Mouse (Mus musculus) adrenal gland, adult 18-20 months (tissue): Measurements from ENCODE around the gene Rab6a. TPM values are rescaled to one million over a fixed set of nuclear protein-coding genes. Genes with fewer than 3 reads are reported as not detected.
"Not testable (repeated sequence)": the region's sequence is repeated elsewhere in the genome, so short reads cannot be mapped to it uniquely, and the experiment has no call there.

Source experiments
- DNase-seq, 2 experiments: peaks; one replicate each; pipeline ENCODE4 v3.0.0; 2021 to 2022; ENCODE audit warnings: low spot score in 2 of 2
- long read RNA-seq, 2 experiments: library from polyadenylated mRNA; stranded (forward); transcript quantifications; one replicate each; pipeline ENCODE4 v2.0.0; 2021
- total RNA-seq, 2 experiments: library from RNA; stranded (reverse); gene quantifications; 1 replicate in 1 of 2; 2 replicates in 1 of 2; pipeline ENCODE4 v1.2.3; 2021

Rab6a gene
- total RNA-seq: 10 to 100 TPM; 81.1 to 81.4 TPM
- long read RNA-seq, experiment 1, transcript Rab6a-201 (8 exons, 3,214 nt): major isoform, 36 of 56 reads
- long read RNA-seq, experiment 1, transcript Rab6a-202 (8 exons, 3,110 nt): minor isoform, 18 of 56 reads
- long read RNA-seq, experiment 1, partial matches to known transcripts: 0 of 56 reads
- long read RNA-seq, experiment 1, other reads (novel, unspliced or antisense): 2 of 56 reads
- long read RNA-seq, experiment 2, transcript Rab6a-202 (8 exons, 3,110 nt): minor isoform, 34 of 113 reads
- long read RNA-seq, experiment 2, transcript Rab6a-201 (8 exons, 3,214 nt): major isoform, 55 of 113 reads
- long read RNA-seq, experiment 2, partial matches to known transcripts: 18 of 113 reads
- long read RNA-seq, experiment 2, other reads (novel, unspliced or antisense): 4 of 113 reads

- peak; percentile 93 to 94 for DNase-seq
Observed at GRCm38 (mm10) chr7:100607214-100608129, at the start of gene Rab6a. TSS of gene Rab6a (plus strand) at chr7:100607410.

- DNase-seq: no peak
Observed at GRCm38 (mm10) chr7:100559331-100559730, 47.9 kb upstream of the Rab6a start.

GRCm38 (mm10) chr7:100561861-100562587 is 45.2 kb upstream of the Rab6a start:
- no peak for DNase-seq

- not testable (repeated sequence) for DNase-seq
Observed at GRCm38 (mm10) chr7:100567238-100567637, 40.0 kb upstream of the Rab6a start.

GRCm38 (mm10) chr7:100569907-100570306 is 37.3 kb upstream of the Rab6a start:
- DNase-seq: no peak

- no peak for DNase-seq
Observed at GRCm38 (mm10) chr7:100570930-100571715, 36.1 kb upstream of the Rab6a start.

GRCm38 (mm10) chr7:100572061-100572460 is 35.1 kb upstream of the Rab6a start:
- DNase-seq: no peak

DNA sequence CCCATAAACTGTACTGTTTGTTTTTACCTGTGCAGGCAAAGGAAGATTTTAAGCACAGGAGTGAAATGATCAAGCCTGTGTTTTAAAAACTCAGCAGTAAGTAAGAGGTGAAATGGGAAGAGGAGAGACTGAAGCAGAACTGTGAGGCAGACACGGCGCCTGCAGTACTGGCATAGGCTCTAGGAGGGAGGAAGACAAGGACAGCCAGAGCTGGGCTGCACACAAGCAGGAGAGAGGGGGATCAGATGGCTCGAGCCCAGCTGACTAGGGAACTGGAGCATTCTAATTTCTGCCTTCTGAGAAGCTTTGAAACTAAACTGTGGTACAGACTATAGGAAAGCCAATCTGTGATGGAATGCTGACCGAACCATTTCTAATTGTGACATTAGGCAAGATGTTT is 34.5 kb upstream of the Rab6a start:
- no peak for DNase-seq

DNA sequence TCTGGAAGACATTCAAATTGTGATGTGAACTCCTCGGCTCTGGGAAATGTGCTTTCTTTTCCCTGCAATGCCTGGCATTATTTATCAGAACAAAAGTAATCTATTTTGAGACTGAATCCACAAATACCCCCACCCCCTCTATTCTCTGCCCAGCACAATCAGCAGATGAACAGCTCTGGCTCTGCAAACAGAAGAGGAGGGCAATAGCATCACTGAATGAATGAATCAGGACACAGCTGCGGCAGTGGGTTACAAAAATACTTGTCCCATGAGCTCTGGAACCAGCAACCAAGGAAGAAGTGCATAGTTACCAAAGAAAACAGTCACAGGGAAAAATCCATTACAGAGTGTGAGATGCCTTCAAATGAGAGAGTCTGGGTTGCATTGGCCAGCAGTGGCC is 28.4 kb upstream of the Rab6a start:
- no peak for DNase-seq

GRCm38 (mm10) chr7:100582235-100582634 is 25.0 kb upstream of the Rab6a start:
- no peak for DNase-seq

DNA sequence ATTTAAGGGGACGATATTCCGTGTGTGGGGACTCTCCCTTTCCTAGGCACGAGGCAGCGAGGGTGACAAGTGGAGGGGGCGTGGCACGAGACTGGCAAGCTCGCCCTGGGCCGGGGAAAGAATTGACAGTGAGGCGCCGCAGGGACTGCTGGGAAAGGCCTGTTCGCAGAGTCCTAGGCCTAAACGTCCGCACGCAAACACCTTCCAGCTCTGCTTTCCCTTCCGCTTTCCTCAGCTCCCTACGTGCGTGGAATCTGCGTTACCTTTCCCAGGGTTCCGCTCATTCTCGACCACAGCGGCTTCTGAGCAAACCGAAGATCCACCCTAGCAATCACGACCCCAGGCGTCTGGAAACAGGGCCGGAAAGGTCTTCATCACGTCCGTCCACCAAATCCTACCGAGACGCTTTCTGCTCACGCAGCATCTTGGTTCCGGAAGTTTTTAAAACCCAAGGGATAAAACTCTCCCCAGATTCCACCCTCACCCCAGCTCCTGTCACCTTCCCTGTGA is 24.4 kb upstream of the Rab6a start:
- peak; percentile 84 to 88 for DNase-seq

GRCm38 (mm10) chr7:100589816-100590215 is 17.4 kb upstream of the Rab6a start:
- no peak for DNase-seq

- DNase-seq: no peak
Observed at GRCm38 (mm10) chr7:100590504-100590844, 16.7 kb upstream of the Rab6a start.

DNA sequence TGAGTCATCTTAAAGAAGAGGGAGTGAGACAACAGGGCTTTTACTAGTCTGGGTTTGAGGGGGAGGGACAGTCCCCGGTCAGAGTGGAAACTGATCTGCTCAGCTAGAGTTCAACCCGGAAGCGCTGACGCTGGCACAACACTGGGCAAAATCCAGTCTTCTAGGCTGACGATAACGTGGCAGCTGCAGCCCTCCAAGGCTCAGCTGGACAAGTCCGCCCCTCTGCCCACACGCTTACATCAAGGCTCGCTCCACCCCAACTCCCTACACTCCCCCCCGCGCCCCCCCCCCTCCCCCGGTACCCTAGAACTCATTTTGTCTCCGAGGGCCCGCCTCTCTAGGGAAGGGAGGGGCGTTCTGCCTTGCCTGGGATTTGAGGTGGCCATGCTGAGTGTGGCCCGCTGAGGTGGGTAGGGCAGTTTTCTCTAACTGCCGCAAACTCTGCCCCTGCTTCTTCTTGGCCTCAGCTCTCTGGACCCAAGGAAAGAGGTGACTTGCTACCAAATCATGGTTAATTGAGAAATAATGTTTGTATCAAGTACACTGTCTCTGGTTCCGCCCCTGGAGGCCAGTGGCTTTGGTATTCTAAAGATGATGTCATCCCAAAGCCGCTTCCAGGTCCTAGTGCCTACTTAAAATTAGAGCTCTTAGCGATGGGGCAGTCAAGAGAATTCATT is 16.2 kb upstream of the Rab6a start:
- peak; percentile 72 to 73 for DNase-seq

DNA sequence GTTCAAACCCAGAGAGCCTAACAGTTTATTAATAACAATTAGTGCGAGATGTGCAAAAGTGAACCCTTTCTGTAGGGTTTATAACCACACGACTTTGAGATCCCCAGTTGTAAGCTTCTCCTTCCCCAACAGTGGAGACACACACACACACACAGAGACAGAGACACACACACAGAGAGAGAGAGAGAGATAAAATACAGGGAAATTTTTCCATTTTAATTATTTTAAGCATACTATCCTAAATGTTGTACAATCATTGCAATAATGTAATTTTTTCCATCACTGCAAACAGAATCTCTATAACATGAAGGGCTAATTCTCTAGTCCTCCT is 15.7 kb upstream of the Rab6a start:
- DNase-seq: no peak

GRCm38 (mm10) chr7:100593349-100593748 is 13.9 kb upstream of the Rab6a start:
- DNase-seq: no peak

DNA sequence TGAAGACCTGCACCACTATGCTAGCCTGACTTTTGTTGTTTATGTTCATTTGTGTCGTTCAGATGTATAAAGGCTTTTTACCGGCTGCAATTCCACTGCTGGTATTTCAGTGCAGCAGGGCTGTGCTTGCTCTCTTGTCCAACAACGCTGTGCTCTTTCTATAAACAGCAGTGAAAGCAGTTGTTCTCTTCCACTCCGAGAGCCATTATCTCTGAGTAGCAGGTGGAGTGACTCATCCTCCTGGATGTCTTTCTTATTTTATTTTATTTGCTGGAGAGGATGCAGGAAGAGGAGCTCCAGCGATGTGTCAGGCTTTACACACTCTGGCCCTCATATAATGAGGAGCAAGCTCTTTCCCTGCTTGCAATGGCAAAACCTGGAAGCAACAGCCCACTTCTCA is 7.0 kb upstream of the Rab6a start:
- no peak for DNase-seq

GRCm38 (mm10) chr7:100608130-100608741 is 1.0 kb downstream of the Rab6a start, which contains the start of gene Mrpl48:
TSS of gene Mrpl48 (minus strand) at chr7:100608301.
- DNase-seq: peak in 1 of 2 experiments; percentile 69

DNA sequence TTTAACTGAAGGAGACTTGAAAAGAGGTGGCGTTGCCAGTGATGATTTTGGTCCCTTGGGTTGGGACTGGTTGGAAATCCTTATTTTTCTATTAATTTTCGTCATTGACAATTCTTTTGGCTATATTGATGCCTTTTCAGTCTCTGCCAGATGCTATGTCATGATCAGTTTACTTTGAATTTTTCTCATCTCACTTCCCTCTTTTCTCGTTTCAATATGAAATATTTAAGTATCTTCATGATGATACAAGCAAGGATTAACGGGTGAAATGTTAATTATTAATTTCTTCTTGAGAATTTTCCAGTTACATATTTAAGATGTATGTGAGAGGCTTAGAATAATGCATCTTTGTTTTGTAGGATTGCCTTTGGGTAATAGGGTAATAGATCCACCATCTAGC is 1.7 kb downstream of the Rab6a start:
- no peak for DNase-seq
